Mouse (Mus musculus) olfactory bulb, adult 2 months (tissue): ENCODE results near the gene Hmces. TPM values are rescaled to one million over a fixed set of nuclear protein-coding genes. Genes with fewer than 3 reads are reported as not detected.

ENCODE experiments used
- H3K27ac ChIP-seq: fragments of 200-500 bp; 2 replicates; pipeline ENCODE4 v1.5.1; 2012; ENCODE audit warnings: low read depth, low read length; ENCODE audit not compliant: insufficient read depth
- H3K4me1 ChIP-seq: fragments of 200-500 bp; 2 replicates; pipeline ENCODE4 v1.6.1; 2012; ENCODE audit warnings: low read length; ENCODE audit not compliant: control insufficient read depth, insufficient read depth
- H3K4me3 ChIP-seq: fragments of 200-500 bp; 2 replicates; pipeline ENCODE4 v1.5.1; 2012; ENCODE audit warnings: mild to moderate bottlenecking, low read depth, low read length, moderate library complexity; ENCODE audit not compliant: insufficient read depth
- CTCF ChIP-seq: fragments of 200-500 bp; IDR thresholded peaks from 2 replicates; pipeline ENCODE4 v1.5.1; 2012; ENCODE audit warnings: low read depth, mild to moderate bottlenecking, low read length, moderate library complexity; ENCODE audit not compliant: insufficient read depth
- POLR2A ChIP-seq: fragments of 200-500 bp; IDR thresholded peaks from 2 replicates; pipeline ENCODE4 v1.6.1; 2012; ENCODE audit warnings: mild to moderate bottlenecking, low read depth, low read length, moderate library complexity; ENCODE audit not compliant: insufficient read depth
- WGBS: fragments of 180-500 bp; shearing (Covaris S2); methylation state at CpG from one replicate; pipeline ENCODE4 v1.1.7; 2018; 5-methylcytosine and 5-hydroxymethylcytosine counted together
- polyA plus RNA-seq: library from polyadenylated mRNA; stranded (reverse); fragments of >200 nt; gene quantifications from 2 replicates; pipeline ENCODE4 v1.2.4, GENCODE M21; 2012; ENCODE audit warnings: low replicate concordance; ENCODE audit not compliant: missing spikeins, insufficient read depth, insufficient read length

Hmces gene
- not detected in 2 replicates for polyA plus RNA-seq

GRCm38 (mm10) chr6:87913661-87914325, at the start of gene Hmces:
Hmces (plus strand) TSS chr6:87913935.
- H3K4me1 ChIP-seq, result peaks cover 14% of the 10 kb centered on the region
- WGBS, result under 1% methylated on average over 62 of the region's 62 CpGs

GRCm38 (mm10) chr6:87866211-87866610, 47.5 kb upstream of the Hmces start:
- H3K4me1 ChIP-seq, result peaks cover 5% of the 10 kb centered on the region
- TF ChIP-seq CTCF, result no peak
- TF ChIP-seq POLR2A, result no peak
- H3K4me3 ChIP-seq, result no peak overlapping the region
- no peak overlapping the region for H3K27ac ChIP-seq
- WGBS, result 89% methylated on average over 6 of the region's 6 CpGs

More at GRCm38 (mm10) chr6:87913661-87914325, at the start of gene Hmces:
- Histone ChIP-seq H3K4me3 (peak within 1 kb of the TSS; percentile 68), H3K27ac (peak within 1 kb of the TSS; percentile 34)
- TF ChIP-seq CTCF (no peak), POLR2A (peak; percentile 52)

- H3K4me3 ChIP-seq, result no peak overlapping the region
- peaks cover 5% of the 10 kb centered on the region for H3K4me1 ChIP-seq
- no peak for TF ChIP-seq POLR2A
- TF ChIP-seq CTCF, result no peak
- H3K27ac ChIP-seq, result no peak overlapping the region
- WGBS, result 54% methylated on average over 2 of the region's 2 CpGs
Measured at GRCm38 (mm10) chr6:87867256-87867655, 46.5 kb upstream of the Hmces start.

- 65% methylated on average over 9 of the region's 9 CpGs for WGBS
- TF ChIP-seq CTCF (no peak), POLR2A (no peak)
- no peak overlapping the region for H3K4me3 ChIP-seq
- H3K4me1 ChIP-seq, result peaks cover 5% of the 10 kb centered on the region
- H3K27ac ChIP-seq, result no peak overlapping the region
Measured at GRCm38 (mm10) chr6:87868871-87869506, 44.7 kb upstream of the Hmces start.

GRCm38 (mm10) chr6:87870440-87870839, 43.3 kb upstream of the Hmces start:
- Histone ChIP-seq H3K27ac (no peak overlapping the region), H3K4me3 (no peak overlapping the region), H3K4me1 (peaks cover 5% of the 10 kb centered on the region)
- no peak for TF ChIP-seq CTCF
- no peak for TF ChIP-seq POLR2A
- 80% methylated on average over 1 of the region's 1 CpGs for WGBS

GRCm38 (mm10) chr6:87871240-87871639, 42.5 kb upstream of the Hmces start:
- no peak overlapping the region for H3K4me3 ChIP-seq
- peaks cover 5% of the 10 kb centered on the region for H3K4me1 ChIP-seq
- H3K27ac ChIP-seq, result no peak overlapping the region
- TF ChIP-seq CTCF (no peak), POLR2A (no peak)
- WGBS, result 86% methylated on average over 7 of the region's 7 CpGs

- TF ChIP-seq POLR2A (no peak), CTCF (no peak)
- H3K4me1 ChIP-seq, result peaks cover 5% of the 10 kb centered on the region
- H3K4me3 ChIP-seq, result no peak overlapping the region
- H3K27ac ChIP-seq, result no peak overlapping the region
- WGBS, result 57% methylated on average over 1 of the region's 1 CpGs
Measured at GRCm38 (mm10) chr6:87873104-87873503, 40.6 kb upstream of the Hmces start.

- Histone ChIP-seq H3K4me1 (peaks cover 2% of the 10 kb centered on the region), H3K4me3 (no peak overlapping the region), H3K27ac (no peak overlapping the region)
- TF ChIP-seq POLR2A, result no peak
- no peak for TF ChIP-seq CTCF
- WGBS, result 91% methylated on average over 2 of the region's 2 CpGs
Measured at GRCm38 (mm10) chr6:87873963-87874362, 39.8 kb upstream of the Hmces start.

- H3K4me3 ChIP-seq, result no peak overlapping the region
- WGBS, result 55% methylated on average over 1 of the region's 1 CpGs
- no peak for TF ChIP-seq POLR2A
- TF ChIP-seq CTCF, result no peak
Measured at GRCm38 (mm10) chr6:87875083-87875482, 38.7 kb upstream of the Hmces start.

More at GRCm38 (mm10) chr6:87875083-87875482, 38.7 kb upstream of the Hmces start:
- Histone ChIP-seq H3K4me1 (0 out of 2 replicates have a peak, but pooled peaks cover under 1% of the 10 kb centered on the region), H3K27ac (no peak overlapping the region)
